Mouse (Mus musculus): ENCODE measurements around the gene Sprr2b.
"Not testable (repeated sequence)": the region's sequence is repeated elsewhere in the genome, so short reads cannot be mapped to it uniquely, and the experiment has no call there.

Sprr2b gene

DNA sequence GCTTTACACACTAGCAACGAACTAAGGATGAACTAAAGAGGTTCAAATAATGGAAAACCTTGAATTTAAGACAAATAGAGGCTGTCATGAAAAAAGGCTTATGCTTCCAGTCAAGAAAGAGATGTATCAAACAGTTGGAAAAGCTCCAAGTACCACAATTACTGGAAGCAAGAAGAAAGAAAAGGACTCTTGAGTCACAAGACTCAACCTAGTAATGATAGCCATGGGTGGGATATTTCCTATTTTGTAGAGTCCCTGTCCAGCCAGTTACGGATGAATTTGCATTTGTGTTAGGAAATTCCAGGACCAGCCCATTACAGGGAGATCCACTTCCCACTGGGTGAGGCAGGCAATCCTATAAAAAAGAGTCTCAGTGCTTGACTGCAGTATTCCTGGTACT lies at the start of gene Sprr2b:
Gene Sprr2b, plus strand, starts transcription at position 301 of the 400 bp plus-strand sequence.
- no peak for DNase-seq (ENCODE audit: low read depth)

DNA sequence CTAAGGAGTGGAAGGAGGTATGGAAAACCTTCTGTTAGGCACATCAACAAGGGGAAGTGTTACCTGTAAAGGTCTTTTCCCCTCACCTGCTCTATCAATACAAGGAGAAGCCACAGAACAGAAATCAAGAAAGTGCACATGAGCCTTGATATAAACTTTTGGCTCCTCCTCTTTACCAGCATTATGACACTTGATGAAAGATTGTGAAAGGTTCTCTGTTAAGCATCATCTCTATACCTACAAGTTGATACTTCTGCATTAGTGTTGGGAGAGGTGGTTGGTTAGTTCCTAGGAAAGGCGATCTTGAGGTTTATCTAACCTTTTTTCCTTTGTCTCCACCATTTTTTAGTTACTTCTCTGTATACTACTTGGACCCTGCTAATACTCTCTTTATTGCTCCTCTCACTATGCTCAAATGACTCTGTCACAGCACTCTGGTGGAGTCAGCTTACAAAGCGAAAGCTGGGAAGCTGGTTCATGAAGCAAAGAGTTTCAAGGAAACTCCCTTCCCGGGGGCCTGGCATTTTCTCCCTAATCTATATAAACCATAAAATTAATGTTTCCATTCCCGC lies 44.9 kb upstream of the Sprr2b start:
- not testable (repeated sequence) for DNase-seq (ENCODE audit: low read depth)

DNA sequence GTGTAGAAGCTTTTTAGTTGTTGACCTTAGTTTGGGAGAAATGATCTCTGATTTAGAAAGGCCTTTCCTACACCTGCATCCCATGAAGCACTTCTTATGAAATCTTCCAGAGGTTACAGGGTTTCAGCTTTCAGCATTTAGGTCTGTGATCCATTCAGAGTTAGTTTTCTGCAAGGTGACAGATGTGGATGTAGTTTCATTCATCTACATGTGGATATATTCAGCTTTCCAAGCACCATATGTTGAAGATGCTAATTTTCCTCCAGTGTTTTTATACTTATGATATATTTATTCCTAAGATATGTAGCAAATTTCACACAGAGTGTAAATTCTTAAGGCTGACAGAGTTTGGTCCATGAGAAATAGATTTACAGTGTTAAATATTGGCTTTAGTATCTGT lies 42.9 kb upstream of the Sprr2b start:
- not testable (repeated sequence) for DNase-seq (ENCODE audit: low read depth)

DNA sequence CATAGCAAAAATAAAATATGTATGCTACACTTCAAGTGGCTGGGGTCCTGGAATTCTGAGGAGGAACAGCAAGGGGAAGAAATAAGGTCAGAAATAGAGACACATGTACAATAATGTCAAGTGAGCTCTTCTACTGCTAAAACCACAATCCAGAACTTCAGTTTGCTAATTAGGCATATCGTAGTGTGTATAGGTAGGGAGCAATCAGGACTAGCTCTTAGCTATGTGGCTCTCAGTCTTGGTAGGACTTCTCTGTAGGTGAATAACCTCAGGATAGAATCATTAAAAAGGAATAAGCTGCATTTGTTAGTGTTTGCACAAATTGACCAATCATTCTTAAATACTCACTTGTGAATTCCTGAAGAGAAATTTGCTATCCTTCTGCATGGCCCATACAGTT lies 42.4 kb upstream of the Sprr2b start:
- DNase-seq (ENCODE audit: low read depth): not testable (repeated sequence)

DNA sequence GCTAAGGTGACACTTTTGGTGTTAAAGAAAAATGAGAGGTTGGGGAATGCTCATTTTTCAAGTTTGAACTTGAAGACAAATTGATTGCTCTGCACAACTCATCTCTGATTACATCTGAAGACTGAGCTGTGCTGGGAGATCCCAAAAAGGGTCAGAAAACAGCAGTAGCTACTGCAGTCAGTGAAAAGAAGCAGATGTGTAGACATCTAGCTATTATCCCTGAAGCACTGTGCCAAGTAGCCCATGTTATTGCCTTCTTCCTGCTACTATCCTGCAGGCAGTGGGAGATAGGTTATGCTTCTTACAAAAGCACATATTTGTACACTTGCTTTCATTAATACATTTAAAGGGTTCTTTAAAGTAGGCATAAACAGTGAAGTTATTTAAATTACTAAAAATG lies 36.8 kb upstream of the Sprr2b start:
- DNase-seq (ENCODE audit: low read depth): not testable (repeated sequence)

DNA sequence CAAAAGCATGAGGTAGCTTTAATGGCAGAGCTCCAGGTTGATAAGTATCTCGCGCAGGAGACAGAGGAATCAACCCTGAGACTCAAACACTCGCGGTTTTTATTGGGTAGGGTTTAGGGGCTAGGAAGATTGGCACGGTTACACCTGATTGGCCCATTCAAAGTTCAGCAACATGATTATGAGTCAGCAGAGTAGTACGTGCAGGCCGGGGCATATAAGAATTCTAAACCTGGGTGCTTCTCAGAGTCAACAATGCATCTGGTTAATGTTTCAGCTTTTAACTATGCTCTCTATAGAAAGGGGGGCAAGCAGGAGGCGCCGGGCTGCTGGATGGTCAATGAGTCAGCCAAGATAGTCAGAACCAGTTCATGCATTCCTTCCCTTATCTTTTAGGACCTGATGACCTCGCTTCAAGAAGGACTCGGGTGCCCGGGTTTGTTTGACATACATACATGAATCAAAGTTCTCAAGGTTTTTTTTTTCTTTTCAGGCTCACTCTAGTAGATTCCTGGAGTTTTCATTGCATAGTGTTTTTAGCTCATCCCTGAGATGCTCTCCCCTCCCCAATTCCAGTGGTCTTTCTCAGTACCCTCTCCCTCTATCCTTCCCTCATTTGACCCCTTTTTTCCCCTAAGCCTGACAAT lies 35.3 kb upstream of the Sprr2b start:
- not testable (repeated sequence) for DNase-seq (ENCODE audit: low read depth)

DNA sequence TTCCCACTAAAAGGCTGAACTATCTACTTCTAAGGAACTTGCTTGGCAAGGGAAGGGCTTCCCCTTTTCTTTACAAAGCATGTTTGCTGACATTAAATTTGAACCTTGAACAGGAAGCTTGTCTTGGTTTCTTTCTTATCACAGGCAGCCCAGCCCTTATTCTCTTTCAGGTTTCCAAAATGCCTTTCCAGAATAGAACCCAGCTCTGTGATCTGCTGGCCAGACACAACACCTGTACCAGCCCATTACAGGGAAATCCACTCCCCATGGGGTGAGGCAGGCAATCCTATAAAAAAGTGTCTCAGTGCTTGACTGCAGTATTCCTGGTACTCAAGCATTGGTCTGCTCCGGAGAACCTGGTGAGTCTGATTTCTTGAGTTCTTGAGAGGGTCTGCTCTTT lies 31.3 kb upstream of the Sprr2b start, which contains the start of gene Sprr2a3:
Gene Sprr2a3, plus strand, starts transcription at position 317 of the 400 bp plus-strand sequence.
- DNase-seq (ENCODE audit: low read depth): not testable (repeated sequence)

DNA sequence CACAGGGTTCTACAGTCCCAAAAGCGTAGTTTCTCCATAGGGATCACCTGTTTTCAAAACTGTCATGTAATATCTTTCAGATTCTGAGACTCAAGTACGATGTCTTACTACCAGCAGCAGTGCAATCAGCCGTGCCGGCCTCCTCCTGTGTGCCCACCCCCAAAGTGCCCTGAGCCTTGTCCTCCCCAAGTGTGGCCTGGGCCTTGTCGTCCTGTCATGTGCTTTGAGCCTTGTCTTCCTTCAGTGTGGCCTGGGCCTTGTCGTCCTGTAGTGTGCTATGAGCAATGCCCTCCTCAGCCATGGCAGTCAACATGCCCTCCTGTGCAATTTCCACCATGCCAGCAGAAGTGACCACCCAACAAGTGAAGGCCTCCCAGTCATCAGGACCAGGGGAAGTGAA lies 27.9 kb upstream of the Sprr2b start:
- DNase-seq (ENCODE audit: low read depth): not testable (repeated sequence)

DNA sequence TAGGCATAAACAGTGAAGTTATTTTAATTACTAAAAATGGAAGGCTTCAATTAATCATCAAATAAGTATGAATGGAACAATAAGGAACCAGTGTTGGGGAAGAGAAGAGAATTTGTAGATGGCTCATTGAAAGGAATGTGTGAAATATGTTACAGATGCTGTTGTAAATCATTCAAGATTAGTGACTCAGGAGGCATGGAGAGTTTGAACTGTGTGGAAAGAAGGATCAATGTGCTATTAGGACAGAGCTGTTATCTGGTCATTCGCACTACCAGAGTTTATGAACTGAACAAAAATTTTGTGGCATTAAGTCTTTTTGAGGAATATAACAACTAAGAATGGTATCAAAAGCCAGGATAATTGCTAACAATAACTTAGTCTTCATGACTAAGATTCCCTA lies 9.0 kb upstream of the Sprr2b start:
- no peak for DNase-seq (ENCODE audit: low read depth)

DNA sequence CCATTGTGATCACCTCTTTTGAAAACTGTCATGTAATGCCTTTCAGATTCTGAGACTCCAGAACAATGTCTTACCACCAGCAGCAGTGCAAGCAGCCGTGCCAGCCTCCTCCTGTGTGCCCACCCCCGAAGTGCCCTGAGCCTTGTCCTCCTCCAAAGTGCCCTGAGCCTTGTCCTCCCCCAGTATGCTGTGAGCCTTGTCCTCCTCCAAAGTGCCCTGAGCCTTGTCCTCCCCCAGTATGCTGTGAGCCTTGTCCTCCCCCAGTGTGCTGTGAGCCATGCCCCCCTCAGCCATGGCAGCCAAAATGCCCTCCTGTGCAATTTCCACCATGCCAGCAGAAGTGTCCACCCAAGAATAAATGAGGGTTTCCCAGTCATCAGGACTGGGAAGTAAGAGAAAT lies 964 bp downstream of the Sprr2b start:
- no peak for DNase-seq (ENCODE audit: low read depth)

DNA sequence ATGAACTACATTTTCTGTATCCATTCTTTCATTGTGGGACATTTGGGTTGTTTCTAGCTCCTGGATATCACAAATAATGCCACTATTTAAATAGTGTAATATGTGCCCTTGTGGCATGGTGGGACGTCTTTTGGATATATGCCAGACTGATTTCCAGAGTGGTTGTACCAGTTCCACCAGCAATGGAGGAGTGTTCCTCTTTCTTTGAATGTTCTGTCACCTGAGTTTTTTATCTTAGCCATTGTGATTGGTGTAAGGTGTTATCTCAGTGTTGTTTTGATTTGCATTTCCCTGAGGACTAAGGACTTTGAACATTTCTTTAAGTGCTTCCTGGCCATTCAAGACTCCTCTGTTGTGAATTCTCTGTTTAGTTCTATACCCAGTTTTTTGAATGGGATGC lies 19.9 kb downstream of the Sprr2b start:
- no peak for DNase-seq (ENCODE audit: low read depth)

DNA sequence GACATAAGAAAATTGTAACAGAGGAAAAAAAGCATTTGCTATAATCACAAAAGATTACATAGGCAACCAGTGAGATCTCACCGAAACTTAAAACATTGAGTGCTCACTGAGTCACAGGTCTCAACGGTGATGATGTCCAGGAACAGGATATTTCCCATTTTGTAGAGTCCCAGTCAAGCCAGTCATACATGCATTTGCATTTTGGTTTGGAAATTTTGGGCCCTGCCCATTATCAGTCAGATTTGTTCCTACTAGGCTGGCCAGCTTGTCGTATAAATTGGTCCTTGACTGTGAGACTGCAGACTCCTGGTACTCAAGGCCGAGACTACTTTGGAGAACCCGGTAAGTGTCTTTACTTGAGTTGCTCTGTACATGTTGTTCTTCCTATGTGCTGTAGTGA lies 22.4 kb downstream of the Sprr2b start, which contains the start of gene Sprr2d:
Gene Sprr2d, plus strand, starts transcription at position 301 of the 400 bp plus-strand sequence.
- no peak for DNase-seq (ENCODE audit: low read depth)

DNA sequence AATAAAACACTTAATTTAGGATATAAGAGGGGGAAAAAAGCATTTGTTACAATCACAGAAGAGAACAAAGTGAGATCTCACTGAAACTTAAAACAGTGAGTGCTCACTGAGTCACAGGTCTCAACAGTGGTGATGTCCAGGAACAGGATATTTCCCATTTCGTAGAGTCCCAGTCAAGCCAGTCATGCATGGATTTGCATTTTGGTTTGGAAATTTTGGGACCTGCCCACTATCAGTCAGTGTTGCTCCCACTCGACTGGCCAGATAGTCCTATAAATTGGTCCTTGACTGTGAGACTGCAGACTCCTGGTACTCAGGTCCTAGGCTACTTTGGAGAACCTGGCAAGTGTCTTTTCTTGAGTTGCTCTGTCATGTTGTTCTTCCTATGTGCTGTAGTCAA lies 35.4 kb downstream of the Sprr2b start, which contains the start of gene Sprr2e:
Gene Sprr2e, plus strand, starts transcription at position 301 of the 400 bp plus-strand sequence.
- no peak for DNase-seq (ENCODE audit: low read depth)

DNA sequence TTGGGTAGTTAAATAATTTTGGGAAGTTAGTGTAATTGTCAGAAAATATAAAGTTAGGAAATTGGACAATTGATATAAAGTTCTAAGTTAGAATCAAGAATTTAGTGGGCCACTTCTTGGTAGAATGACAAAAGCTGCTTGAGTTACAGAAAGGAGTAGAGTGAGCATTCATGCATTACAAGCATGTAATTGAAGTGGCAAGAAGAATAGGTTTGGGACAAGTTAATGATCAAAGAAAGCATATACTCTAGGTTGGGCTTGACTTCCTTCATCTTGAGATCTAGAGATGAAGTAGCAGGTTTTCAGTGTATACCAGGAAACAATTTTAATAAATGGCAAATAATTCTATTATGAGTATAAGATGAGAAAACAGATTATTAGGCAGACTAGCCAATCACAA lies 45.2 kb downstream of the Sprr2b start:
- DNase-seq (ENCODE audit: low read depth): no peak

DNA sequence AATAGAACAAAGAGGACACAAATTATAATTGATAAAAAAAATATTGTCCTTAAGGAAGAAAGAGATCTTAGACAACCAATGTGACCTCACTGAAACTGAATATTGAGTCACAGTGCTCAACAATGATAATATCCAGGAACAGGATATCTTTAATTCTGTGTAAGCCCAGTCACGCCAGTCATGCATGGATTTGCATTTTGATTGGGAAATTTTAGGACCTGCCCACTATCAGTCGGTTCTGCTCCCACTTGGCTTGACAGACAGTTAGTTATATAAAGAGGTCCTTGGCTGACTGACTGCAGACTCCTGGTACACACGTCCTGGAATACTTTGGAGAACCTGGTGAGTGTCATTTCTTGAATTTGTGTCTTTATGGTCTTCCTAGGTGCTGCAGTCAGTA lies 48.5 kb downstream of the Sprr2b start, which contains the start of gene Sprr2f:
Gene Sprr2f, plus strand, starts transcription at position 301 of the 400 bp plus-strand sequence.
- no peak for DNase-seq (ENCODE audit: low read depth)
